ENCODE assay signal across 8 mouse cellular contexts in genomic region chr1:173941924-173942779, GRCm38 (mm10). TPM values are rescaled to one million over a fixed set of nuclear protein-coding genes. Genes with fewer than 3 reads are reported as not detected.
DNase-seq lines count a peak whose midpoint lies in the region; ATAC-seq and TF ChIP-seq lines count a peak whose summit lies in the region.
"Not testable (repeated sequence)": the region's sequence is repeated elsewhere in the genome, so short reads cannot be mapped to it uniquely, and the experiment has no call there.

TSS of gene Mndal (minus strand) at chr1:173942491.
TSS of gene Ifi203 (minus strand) at chr1:173942672.

- H3K4me3 ChIP-seq in bone marrow macrophage, adult 2 months (ENCODE audit: insufficient read depth, low read length) = peak within 1 kb of the TSS; percentile 62
- H3K4me3 ChIP-seq in gastrocnemius, adult 2 months = peak within 1 kb of the TSS; percentile 70
- peak within 1 kb of the TSS; percentile 47 for H3K4me3 ChIP-seq in liver, adult 2 months (ENCODE audit: insufficient read depth, low read depth, low read length)
- H3K4me3 ChIP-seq in myocyte = not testable (repeated sequence)

- not testable (repeated sequence) for H3ac ChIP-seq in myocyte (ENCODE audit: control insufficient read depth, insufficient read length)

- 41% methylated on average over 3 of the region's 3 CpGs for WGBS in liver, adult 2 months

- H3K79me2 ChIP-seq in liver, adult 2 months (ENCODE audit: control insufficient read depth, insufficient read depth, low read length); myocyte (ENCODE audit: control insufficient read depth, insufficient read depth): not testable (repeated sequence)

- not testable (repeated sequence) for H3K36me3 ChIP-seq in liver, adult 2 months (ENCODE audit: control insufficient read depth, insufficient read depth, low read length); myocyte (ENCODE audit: control insufficient read depth, insufficient read depth)

- H3K9ac ChIP-seq in liver, adult 2 months (ENCODE audit: low read depth, low read length) = peak within 1 kb of the TSS; percentile 51

- DNase-seq in 3134 (ENCODE audit: extremely low read depth, insufficient read length, low spot score) = peak; percentile 9
- DNase-seq in gastrocnemius, adult 2 months; heart, postnatal 14 days; thymus, postnatal 0 days (ENCODE audit: low spot score): not testable (repeated sequence)
- peak; percentile 8 for DNase-seq in liver, adult 2 months (ENCODE audit: extremely low read depth, low read depth, low spot score)

- H3K4me1 ChIP-seq in bone marrow macrophage, adult 2 months (ENCODE audit: control insufficient read depth, insufficient read depth, low read length); liver, adult 2 months (ENCODE audit: control insufficient read depth, insufficient read depth, low read length): not testable (repeated sequence)

- intact Hi-C loops in gastrocnemius, adult 2 months (cut with DNase I) = not testable (repeated sequence)
- intact Hi-C loops in heart, postnatal 14 days (cut with DNase I) = loop anchor here (10.0 kb wide), 1 partner anchor 67 kb away; no protein-coding TSS in a partner anchor

- ATAC-seq in activated CD4-positive, CD25-positive, alpha-beta regulatory T cell, adult 4 months = peak; percentile 83

- peak within 1 kb of the TSS; percentile 57 for H3K4me2 ChIP-seq in myocyte (ENCODE audit: low read depth)

- peak within 1 kb of the TSS; percentile 86 for H3K27ac ChIP-seq in bone marrow macrophage, adult 2 months (ENCODE audit: insufficient read depth, low read depth, low read length)
- peak within 1 kb of the TSS; percentile 75 for H3K27ac ChIP-seq in gastrocnemius, adult 2 months
- H3K27ac ChIP-seq in liver, adult 2 months (replicated peaks; ENCODE audit: insufficient read depth, low read depth, low read length) = peak within 1 kb of the TSS; percentile 65

- not testable (repeated sequence) for TF ChIP-seq POLR2A in bone marrow macrophage, adult 2 months (IDR thresholded peaks at IDR 0.05; ENCODE audit: borderline replicate concordance, low read depth, low read length); liver, adult 2 months (IDR thresholded peaks at IDR 0.05; ENCODE audit: extremely low read depth, insufficient read depth, low read length); myocyte (IDR thresholded peaks at IDR 0.05; ENCODE audit: insufficient read length, low read depth)

- H3K27me3 ChIP-seq in liver, adult 2 months (ENCODE audit: control insufficient read depth, insufficient read depth, low read length); myocyte (ENCODE audit: control insufficient read depth, insufficient read depth, insufficient read length): not testable (repeated sequence)

- TF ChIP-seq CTCF in bone marrow macrophage, adult 2 months (IDR thresholded peaks at IDR 0.05; ENCODE audit: low read depth, low read length); gastrocnemius, adult 2 months (IDR thresholded peaks at IDR 0.05); liver, adult 2 months (IDR thresholded peaks at IDR 0.05; ENCODE audit: low read depth, low read length): not testable (repeated sequence)

RNA-seq across cellular contexts. Expression of gene Mndal, which starts in this region (rescaled TPM):
- 100 to 1,000 TPM; 388 to 517 TPM for polyA plus RNA-seq in activated CD4-positive, CD25-positive, alpha-beta regulatory T cell, adult 4 months (2017; shearing (Covaris generic))
- polyA plus RNA-seq in bone marrow macrophage, adult 2 months (2012; ENCODE audit: insufficient read depth, insufficient read length, missing spikeins) = 395 and 406 TPM in 2 replicates
- 1 to 10 TPM; 3.1 to 6.1 TPM for total RNA-seq in gastrocnemius, adult 2 months (2021)
- 10 to 100 TPM; 14.9 to 16.9 TPM for total RNA-seq in heart, postnatal 14 days (2021)
- 8.4 and 10.9 TPM in 2 replicates for total RNA-seq in liver, adult 2 months (2014; rRNA removed)
- polyA plus RNA-seq in liver, adult 2 months (2012; rRNA removed) = 0.86 and 2.6 TPM in 2 replicates
- polyA plus RNA-seq in myocyte (2012; fragmentation: generic; extraction: Trizol) = 2.3 TPM
- 79.6 and 80.1 TPM in 2 replicates for polyA plus RNA-seq in thymus, postnatal 0 days (2015; fragmentation: Nextera tagmentation; extraction: Ambion mirVana)

RNA-seq across cellular contexts. Expression of gene Ifi203, which starts in this region (rescaled TPM):
- polyA plus RNA-seq in activated CD4-positive, CD25-positive, alpha-beta regulatory T cell, adult 4 months (2017; shearing (Covaris generic)) = 100 to 1,000 TPM; 295 to 386 TPM
- polyA plus RNA-seq in bone marrow macrophage, adult 2 months (2012; ENCODE audit: insufficient read depth, insufficient read length, missing spikeins) = 165 and 170 TPM in 2 replicates
- total RNA-seq in gastrocnemius, adult 2 months (2021) = 1 to 10 TPM; 2.7 to 4.8 TPM
- 10 to 100 TPM; 12.4 to 15.4 TPM for total RNA-seq in heart, postnatal 14 days (2021)
- total RNA-seq in liver, adult 2 months (2014; rRNA removed) = 8.9 and 9.8 TPM in 2 replicates
- 1.3 and 2.5 TPM in 2 replicates for polyA plus RNA-seq in liver, adult 2 months (2012; rRNA removed)
- polyA plus RNA-seq in myocyte (2012; fragmentation: generic; extraction: Trizol) = 3.3 TPM
- polyA plus RNA-seq in thymus, postnatal 0 days (2015; fragmentation: Nextera tagmentation; extraction: Ambion mirVana) = 43.8 and 44.3 TPM in 2 replicates

Comparison
In these comparisons a context has a peak if more than half of its experiments do, and no peak if none do; other contexts are left out.
1. RNA of gene Mndal (polyA plus RNA-seq): 388 to 517 TPM in activated CD4-positive, CD25-positive, alpha-beta regulatory T cell, adult 4 months, 395 to 406 TPM in bone marrow macrophage, adult 2 months and 79.6 to 80.1 TPM in thymus, postnatal 0 days; 0.86 to 2.6 TPM in liver, adult 2 months and 2.3 TPM in myocyte (single experiment); every median in the first group is over 10 times any median in the second.
2. RNA of gene Ifi203 (polyA plus RNA-seq): 295 to 386 TPM in activated CD4-positive, CD25-positive, alpha-beta regulatory T cell, adult 4 months, 165 to 170 TPM in bone marrow macrophage, adult 2 months and 43.8 to 44.3 TPM in thymus, postnatal 0 days; 3.3 TPM in myocyte (single experiment) and 1.3 to 2.5 TPM in liver, adult 2 months; every median in the first group is over 10 times any median in the second.
3. Peak in every context shown above with its lines, with median percentiles within 50 percentile points of each other: H3K27ac ChIP-seq.